Mouse (Mus musculus) CH12.LX (cell line): Measurements from ENCODE around the gene Cdc42. TPM values are rescaled to one million over a fixed set of nuclear protein-coding genes. Genes with fewer than 3 reads are reported as not detected.

Source experiments
- DNase-seq: peaks from one replicate; pipeline ENCODE4 v3.0.0-alpha.2; 2013; ENCODE audit errors: extremely low read depth
- H3K27ac ChIP-seq: 2 replicates; pipeline ENCODE4 v1.5.1; 2012; ENCODE audit warnings: low read depth, mild to moderate bottlenecking, control low read depth, moderate library complexity; ENCODE audit not compliant: insufficient read depth
- H3K27me3 ChIP-seq: replicated peaks from 2 replicates; pipeline ENCODE3; 2012; ENCODE audit warnings: inconsistent platforms
- H3K36me3 ChIP-seq, 2 experiments: replicated peaks in 1 of 2; 2 replicates each; pipeline versions ENCODE3 to v1.6.1; 2012; ENCODE audit warnings: inconsistent platforms in 1 of 2, low read length in 1 of 2, mild to moderate bottlenecking in 1 of 2, mixed read lengths in 1 of 2, moderate library complexity in 1 of 2; ENCODE audit not compliant: control insufficient read depth in 1 of 2, insufficient read depth in 1 of 2
- H3K4me1 ChIP-seq, 2 experiments: 2 replicates each; pipeline ENCODE4 v1.6.1; 2012; ENCODE audit warnings: inconsistent platforms in 1 of 2, moderate library complexity in 1 of 2; ENCODE audit not compliant: insufficient read depth in 2 of 2, control insufficient read depth in 1 of 2
- H3K4me2 ChIP-seq: 2 replicates; pipeline ENCODE4 v1.6.1; 2012; ENCODE audit warnings: low read depth, mild to moderate bottlenecking, control low read depth; ENCODE audit not compliant: poor library complexity, insufficient read depth, severe bottlenecking
- H3K4me3 ChIP-seq, 3 experiments: fragments of 150-350 bp in 1 of 3; sonication (generic) in 1 of 3; replicated peaks in 1 of 3; 2 replicates each; pipeline versions ENCODE3 to v1.5.1; 2011 to 2012; ENCODE audit warnings: low read depth in 2 of 3, low read length in 2 of 3, mild to moderate bottlenecking in 2 of 3, moderate library complexity in 2 of 3, control low read depth in 1 of 3, improper control_type of control experiment in 1 of 3, inconsistent platforms in 1 of 3, mixed read lengths in 1 of 3; ENCODE audit not compliant: poor library complexity in 1 of 3
- H3K79me2 ChIP-seq: replicated peaks from 2 replicates; pipeline ENCODE4 v1.6.1; 2012; ENCODE audit warnings: mild to moderate bottlenecking, moderate library complexity; ENCODE audit not compliant: control insufficient read depth, poor library complexity, insufficient read depth, severe bottlenecking; ENCODE audit errors: extremely low read depth
- H3K9ac ChIP-seq: 2 replicates; pipeline ENCODE4 v1.6.1; 2012; ENCODE audit warnings: low read depth, mild to moderate bottlenecking, control low read depth, moderate library complexity; ENCODE audit not compliant: insufficient read depth
- H3K9me3 ChIP-seq: replicated peaks from 2 replicates; pipeline ENCODE3; 2012; ENCODE audit warnings: low read length, inconsistent platforms, mixed read lengths
- BHLHE40 ChIP-seq: IDR thresholded peaks from 2 replicates; pipeline ENCODE4 v1.6.1; 2011; ENCODE audit warnings: mild to moderate bottlenecking, low read depth, low read length, improper control_type of control experiment
- CHD1 ChIP-seq: IDR thresholded peaks from 2 replicates; pipeline ENCODE4 v1.6.1; 2012; ENCODE audit warnings: low read depth, low read length, improper control_type of control experiment, inconsistent platforms
- CTCF ChIP-seq, 2 experiments: IDR thresholded peaks in 1 of 2; conservative IDR thresholded peaks in 1 of 2; 2 replicates each; pipeline ENCODE4 v1.5.1; 2011 to 2012; ENCODE audit warnings: low read depth in 2 of 2, low read length in 2 of 2, improper control_type of control experiment in 1 of 2, inconsistent platforms in 1 of 2, mild to moderate bottlenecking in 1 of 2, moderate library complexity in 1 of 2
- IRF4 ChIP-seq: IDR thresholded peaks from 2 replicates; pipeline ENCODE4 v1.6.1; 2014; ENCODE audit warnings: low read depth, mild to moderate bottlenecking, inconsistent platforms, low read length, improper control_type of control experiment
- JUN ChIP-seq: IDR thresholded peaks from 2 replicates; pipeline ENCODE4 v1.6.1; 2011; ENCODE audit warnings: low read depth, mild to moderate bottlenecking, low read length, improper control_type of control experiment, moderate library complexity; ENCODE audit not compliant: insufficient read depth
- KAT2A ChIP-seq: IDR thresholded peaks from 2 replicates; pipeline ENCODE4 v1.6.1; 2012; ENCODE audit warnings: low read length, improper control_type of control experiment, inconsistent platforms; ENCODE audit not compliant: insufficient replicate concordance
- MAFK ChIP-seq: IDR thresholded peaks from 2 replicates; pipeline ENCODE4 v1.6.1; 2011; ENCODE audit warnings: low read length, improper control_type of control experiment; ENCODE audit not compliant: insufficient replicate concordance
- MAZ ChIP-seq: IDR thresholded peaks from 2 replicates; pipeline ENCODE4 v1.6.1; 2012; ENCODE audit warnings: low read depth, mild to moderate bottlenecking, inconsistent platforms, low read length, improper control_type of control experiment, moderate library complexity
- MXI1 ChIP-seq: IDR thresholded peaks from 2 replicates; pipeline ENCODE4 v1.6.1; 2011; ENCODE audit warnings: mild to moderate bottlenecking, low read depth, low read length, improper control_type of control experiment
- NRF1 ChIP-seq: IDR thresholded peaks from 2 replicates; pipeline ENCODE4 v1.6.1; 2014; ENCODE audit warnings: low read depth, mild to moderate bottlenecking, inconsistent platforms, low read length, improper control_type of control experiment, moderate library complexity
- POLR2AphosphoS2 ChIP-seq: IDR thresholded peaks from 2 replicates; pipeline ENCODE4 v1.6.1; 2011; ENCODE audit warnings: low read depth, low read length, improper control_type of control experiment
- RCOR1 ChIP-seq: conservative IDR thresholded peaks from 2 replicates; pipeline ENCODE4 v1.6.1; 2012; ENCODE audit warnings: low read depth, mild to moderate bottlenecking, inconsistent platforms, low read length, improper control_type of control experiment
- SIN3A ChIP-seq: IDR thresholded peaks from 2 replicates; pipeline ENCODE4 v1.6.1; 2012; ENCODE audit warnings: low read length, improper control_type of control experiment, inconsistent platforms
- SMC3 ChIP-seq: IDR thresholded peaks from 2 replicates; pipeline ENCODE4 v1.6.1; 2011; ENCODE audit warnings: low read depth, low read length, improper control_type of control experiment
- TBP ChIP-seq: conservative IDR thresholded peaks from 2 replicates; pipeline ENCODE4 v1.6.1; 2011; ENCODE audit warnings: low read depth, low read length, improper control_type of control experiment
- USF2 ChIP-seq: conservative IDR thresholded peaks from 2 replicates; pipeline ENCODE4 v1.6.1; 2011; ENCODE audit warnings: low read depth, low read length, improper control_type of control experiment
- ZC3H11A ChIP-seq: IDR thresholded peaks from 2 replicates; pipeline ENCODE4 v1.6.1; 2012; ENCODE audit warnings: low read depth, mild to moderate bottlenecking, inconsistent platforms, low read length, improper control_type of control experiment
- ZKSCAN1 ChIP-seq: IDR thresholded peaks from 2 replicates; pipeline ENCODE4 v1.6.1; 2012; ENCODE audit warnings: low read depth, inconsistent platforms, low read length, improper control_type of control experiment, borderline replicate concordance
- ZMIZ1 ChIP-seq: IDR thresholded peaks from 2 replicates; pipeline ENCODE4 v1.6.1; 2012; ENCODE audit warnings: low read depth, mild to moderate bottlenecking, inconsistent platforms, low read length, improper control_type of control experiment
- dilution Hi-C: fragments of 300-500 bp; cut with MboI; formaldehyde crosslinking; loops from 2 replicates; pipeline ENCODE4 v1.14.3; 2020; ENCODE audit warnings: low sequenced_read_pairs; ENCODE audit not compliant: extremely low pct_unique_long_range_greater_than_20kb, extremely low pct_ligation_motif_present
- in situ Hi-C: fragments of 300-500 bp; cut with MboI; formaldehyde crosslinking; loops from 3 replicates; pipeline ENCODE4 v1.14.3; 2019; ENCODE audit warnings: low sequenced_read_pairs, low pct_ligation_motif_present, low pct_unique_long_range_greater_than_20kb, mixed read lengths
- polyA plus RNA-seq: library from polyadenylated mRNA; unstranded; fragments of >175 nt; gene quantifications from 2 replicates; pipeline ENCODE4 v1.2.1, GENCODE M21; 2012; ENCODE audit warnings: low read depth; ENCODE audit not compliant: insufficient read length
- total RNA-seq, 2 experiments: library from RNA; depleted of rRNA; stranded (reverse); fragments of 300-350 nt in 1 of 2; fragments of >200 nt in 1 of 2; gene quantifications; 2 replicates each; pipeline ENCODE4 v1.2.3; 2012 to 2014

The Cdc42 gene
- total and polyA plus RNA-seq, 3 experiments, result 209 to 594 (median 378) TPM

DNA sequence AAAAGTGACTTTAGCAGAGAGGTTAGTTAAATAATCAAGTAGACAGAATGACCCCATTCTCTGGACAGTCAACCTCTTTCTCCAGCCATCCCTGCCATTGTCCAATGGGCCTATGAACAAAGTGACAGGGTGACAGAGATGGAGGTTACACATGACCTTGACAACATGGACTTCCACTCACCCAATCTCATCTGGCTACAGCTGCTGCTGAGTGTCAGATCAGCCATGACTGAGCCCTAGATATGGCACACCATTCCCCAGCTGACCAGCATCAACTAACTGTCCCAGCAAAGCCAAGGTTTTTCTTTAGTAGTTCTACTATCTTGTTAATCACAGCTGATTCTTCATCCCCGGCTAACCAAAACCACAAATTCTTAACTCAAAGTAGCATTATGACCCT is 14.7 kb downstream of the Cdc42 start:
- H3K36me3 ChIP-seq, result peaks cover 5 to 75% of the 10 kb centered on the region in 2 experiments
- in situ Hi-C loops (no loop called here), dilution Hi-C loops (no loop called here)
- H3K27me3 ChIP-seq, result no peaks in the 10 kb centered on the region
- DNase-seq, result no peak
- H3K4me2 ChIP-seq, result no peak overlapping the region
- H3K79me2 ChIP-seq, result peaks cover 98% of the 10 kb centered on the region
- peaks cover 5 to 45% of the 10 kb centered on the region in 2 experiments for H3K4me1 ChIP-seq
- no peak overlapping the region for H3K27ac ChIP-seq
- TF ChIP-seq ZC3H11A, result no peak
- TF ChIP-seq SMC3, result no peak
- TF ChIP-seq MAZ, result no peak
- no peak for TF ChIP-seq JUN
- no peak for TF ChIP-seq CHD1
- TF ChIP-seq NRF1, result no peak
- no peak for TF ChIP-seq USF2
- H3K9me3 ChIP-seq, result no peaks in the 10 kb centered on the region
- no peak overlapping the region for H3K4me3 ChIP-seq
- no peak overlapping the region for H3K9ac ChIP-seq

DNA sequence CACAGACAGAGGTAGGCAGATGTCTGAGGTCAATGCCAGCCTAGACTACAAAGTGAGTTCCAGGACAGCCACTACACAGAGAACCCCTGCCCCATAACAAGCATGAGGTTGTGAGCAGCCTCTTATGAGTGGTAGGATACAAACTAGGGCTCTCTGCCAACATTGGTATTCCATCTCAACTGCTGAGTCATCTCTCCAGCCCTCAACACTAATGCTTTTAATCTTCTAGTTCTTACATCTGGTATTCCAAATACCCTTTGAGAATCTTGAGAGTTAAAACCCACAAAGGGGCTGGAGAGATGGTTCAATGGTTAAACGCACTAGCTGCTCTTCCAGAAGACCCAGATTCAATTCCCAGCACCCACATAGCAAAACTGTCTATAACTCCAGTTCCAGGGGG is 18.1 kb downstream of the Cdc42 start:
- Histone ChIP-seq H3K9ac (no peak overlapping the region), H3K79me2 (peaks cover 93% of the 10 kb centered on the region), H3K4me2 (no peak overlapping the region), H3K9me3 (no peaks in the 10 kb centered on the region), H3K4me1 (peaks cover 3 to 15% of the 10 kb centered on the region in 2 experiments; a peak in 2 of 4 replicates), H3K27me3 (no peaks in the 10 kb centered on the region), H3K4me3 (no peak overlapping the region), H3K27ac (no peak overlapping the region; the same call in 1 of the 2 replicates), H3K36me3 (peaks cover 7 to 76% of the 10 kb centered on the region in 2 experiments)
- dilution Hi-C loops (no loop called here), in situ Hi-C loops (no loop called here)
- no peak for DNase-seq
- TF ChIP-seq MAZ (no peak), MAFK (0 out of 2 replicates have a peak, but pooled peaks have one; percentile 33)

DNA sequence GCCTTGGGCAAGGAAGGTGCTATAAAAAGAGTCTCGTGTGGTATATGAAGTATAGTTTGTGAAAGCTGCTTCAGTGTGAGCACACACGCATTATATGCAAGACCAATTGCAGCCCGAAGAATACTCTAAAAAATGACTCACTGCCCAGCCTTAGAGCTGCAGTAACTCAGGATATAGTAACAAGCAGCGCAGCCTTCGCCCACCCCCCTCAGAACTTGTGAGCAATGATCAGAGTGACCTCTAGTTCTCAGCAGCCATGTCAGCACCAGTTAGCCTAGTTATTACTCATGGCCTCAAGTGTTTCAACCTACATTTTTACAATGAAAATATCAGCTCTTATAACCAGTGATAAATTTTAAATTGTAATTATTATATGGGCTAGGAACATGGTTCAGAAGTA is 21.1 kb downstream of the Cdc42 start:
- no peak for DNase-seq
- TF ChIP-seq ZKSCAN1 (no peak), MAZ (no peak), ZC3H11A (no peak), CTCF (conservative IDR thresholded peaks at IDR 0.05 in 1 of 2, IDR thresholded peaks at IDR 0.05 in 1 of 2; ENCODE audit: low read depth in 2 of 2, low read length in 2 of 2) (no peak), RCOR1 (no peak), SIN3A (no peak), SMC3 (no peak), POLR2AphosphoS2 (no peak), TBP (no peak), MAFK (no peak), NRF1 (no peak), ZMIZ1 (no peak), BHLHE40 (no peak), KAT2A (no peak), MXI1 (no peak), IRF4 (no peak)
- Histone ChIP-seq H3K4me3 (no peak overlapping the region), H3K27ac (no peak overlapping the region), H3K9me3 (no peaks in the 10 kb centered on the region), H3K4me2 (no peak overlapping the region), H3K79me2 (peaks cover 90% of the 10 kb centered on the region), H3K9ac (no peak overlapping the region), H3K4me1 (peaks cover 3 to 11% of the 10 kb centered on the region in 2 experiments; a peak in 2 of 4 replicates), H3K27me3 (no peaks in the 10 kb centered on the region), H3K36me3 (peaks cover 24 to 75% of the 10 kb centered on the region in 2 experiments)
- dilution Hi-C loops, result no loop called here
- in situ Hi-C loops, result no loop called here
